Mouse (Mus musculus): ENCODE data around the gene Wnk2.

DNA sequence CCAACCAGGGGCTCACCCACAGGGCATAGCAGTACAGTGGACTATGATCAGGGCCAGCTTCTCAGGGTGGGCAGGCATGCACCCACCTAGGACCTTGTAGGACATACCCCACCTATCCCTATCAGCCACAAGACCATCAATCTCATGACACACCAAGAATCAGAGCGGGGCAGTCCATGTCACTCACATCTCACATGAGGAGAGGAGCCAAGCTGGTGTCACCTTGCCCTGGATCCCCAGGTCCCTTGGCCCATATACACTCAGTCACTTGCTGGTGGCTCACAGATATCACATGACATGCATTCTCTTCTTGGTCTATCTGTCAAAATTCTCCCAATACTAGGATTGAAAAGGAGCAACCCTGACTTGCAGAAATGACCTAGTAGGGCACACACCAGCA lies 18.7 kb downstream of the Wnk2 start:
- no peak for TF ChIP-seq CTCF (IDR thresholded peaks at IDR 0.05)
- TF ChIP-seq POLR2A (IDR thresholded peaks at IDR 0.05; ENCODE audit: insufficient read depth, low read depth, low read length): no peak
